Comparison of ENCODE assay signal across 10 mouse cellular contexts in the genomic region with DNA sequence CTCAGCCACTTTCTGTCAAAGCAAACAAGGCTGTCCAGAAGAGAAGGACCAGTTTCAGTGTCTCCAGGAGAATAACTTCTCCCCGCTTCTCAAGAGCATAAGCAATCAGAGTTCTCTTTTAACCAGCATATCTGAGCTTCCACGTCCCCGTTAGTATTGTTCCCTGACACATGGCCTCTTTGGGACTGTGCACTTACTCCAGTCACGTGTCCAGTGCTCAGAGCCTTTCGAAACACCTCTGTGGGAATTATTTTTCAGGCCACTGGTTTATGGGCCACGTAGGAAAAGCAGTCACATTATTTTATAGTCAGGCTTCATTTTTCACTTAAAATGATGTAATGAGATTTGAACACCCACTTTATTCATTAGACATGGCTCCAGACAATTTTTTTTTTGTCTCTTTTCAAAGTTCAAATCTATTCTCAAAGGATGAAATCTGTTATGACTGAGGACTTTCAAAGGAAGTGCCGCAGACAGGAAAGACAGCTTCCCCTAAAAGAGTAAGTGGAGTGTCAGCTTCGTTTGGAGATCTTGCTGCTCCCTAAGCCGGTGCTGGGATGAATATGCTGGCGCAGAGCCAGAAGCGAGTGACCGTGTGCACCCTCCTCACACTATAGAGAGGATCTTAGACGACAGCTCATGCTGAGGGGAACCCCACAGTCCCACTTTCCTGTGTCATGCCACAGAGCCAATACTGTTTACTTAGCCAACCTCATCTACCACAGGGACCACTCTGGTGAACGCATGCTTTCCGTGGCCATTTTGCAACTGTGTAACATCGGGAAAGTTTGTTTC. TPM values are rescaled to one million over a fixed set of nuclear protein-coding genes. Genes with fewer than 3 reads are reported as not detected.
DNase-seq lines count a peak whose midpoint lies in the region; ATAC-seq lines count a peak whose summit lies in the region.
"Had no signal": no experiment of that assay in that cellular context is flagged by ENCODE, and none has a peak within 500 bp of the region (broad histone marks: within the 10 kb centered on the region; RNA-seq: fewer than 3 reads in every experiment).

No protein-coding gene starts in this region.

- no peak overlapping the region for H3K4me2 ChIP-seq in embryonic facial prominence, embryonic 13.5 days
- H3K4me2 ChIP-seq in hindbrain, embryonic 15.5 days: no peak overlapping the region
- H3K4me2 ChIP-seq in hindbrain, embryonic 11.5 days (replicated peaks; ENCODE audit: low read depth, low read length): no peak overlapping the region
- H3K4me2 ChIP-seq in neural tube, embryonic 11.5 days (ENCODE audit: low read depth): no peak overlapping the region
- H3K4me2 ChIP-seq in neural tube, embryonic 15.5 days: no peak overlapping the region

- 0 out of 2 replicates have a peak overlapping the region, but pooled peaks have one; percentile 48 for H3K27ac ChIP-seq in embryonic facial prominence, embryonic 13.5 days
- H3K27ac ChIP-seq in embryonic facial prominence, embryonic 10.5 days (replicated peaks): no peak overlapping the region
- H3K27ac ChIP-seq in hindbrain, embryonic 15.5 days (replicated peaks): no peak overlapping the region
- H3K27ac ChIP-seq in hindbrain, embryonic 11.5 days (ENCODE audit: low read depth, low read length): no peak overlapping the region
- no peak overlapping the region for H3K27ac ChIP-seq in neural tube, embryonic 11.5 days (ENCODE audit: low read depth, low read length)
- no peak overlapping the region for H3K27ac ChIP-seq in neural tube, embryonic 15.5 days (replicated peaks)

- WGBS in embryonic facial prominence, embryonic 13.5 days: 62% methylated on average over 16 of the region's 16 CpGs
- 81% methylated on average over 16 of the region's 16 CpGs for WGBS in embryonic facial prominence, embryonic 10.5 days
- WGBS in hindbrain, embryonic 15.5 days: 56% methylated on average over 16 of the region's 16 CpGs
- WGBS in hindbrain, embryonic 11.5 days: 74% methylated on average over 16 of the region's 16 CpGs
- 75% methylated on average over 16 of the region's 16 CpGs for WGBS in neural tube, embryonic 11.5 days
- 63% methylated on average over 16 of the region's 16 CpGs for WGBS in neural tube, embryonic 15.5 days

- no peaks in the 10 kb centered on the region for H3K27me3 ChIP-seq in embryonic facial prominence, embryonic 13.5 days
- no peaks in the 10 kb centered on the region for H3K27me3 ChIP-seq in embryonic facial prominence, embryonic 10.5 days (replicated peaks; ENCODE audit: low read depth, poor library complexity, severe bottlenecking)
- no peaks in the 10 kb centered on the region for H3K27me3 ChIP-seq in hindbrain, embryonic 15.5 days
- no peaks in the 10 kb centered on the region for H3K27me3 ChIP-seq in hindbrain, embryonic 11.5 days (ENCODE audit: control insufficient read depth, insufficient read depth, low read length)
- H3K27me3 ChIP-seq in neural tube, embryonic 11.5 days (ENCODE audit: control insufficient read depth, insufficient read depth, low read length): no peaks in the 10 kb centered on the region
- H3K27me3 ChIP-seq in neural tube, embryonic 15.5 days (replicated peaks): no peaks in the 10 kb centered on the region

- ATAC-seq in embryonic facial prominence, embryonic 13.5 days (ENCODE audit: insufficient number of reproducible peaks, insufficient read depth, low FRiP score, low TSS enrichment, low read depth): no peak
- ATAC-seq in hindbrain, embryonic 15.5 days (ENCODE audit: low FRiP score, low read depth): peak; percentile 63; the same call in 1 of the 2 replicates
- no peak for ATAC-seq in hindbrain, embryonic 11.5 days (ENCODE audit: low FRiP score)
- no peak for ATAC-seq in neural tube, embryonic 11.5 days (ENCODE audit: insufficient read depth, low FRiP score, low TSS enrichment)
- no peak for ATAC-seq in neural tube, embryonic 15.5 days (ENCODE audit: low FRiP score)

- no peak overlapping the region for H3K9ac ChIP-seq in embryonic facial prominence, embryonic 13.5 days
- H3K9ac ChIP-seq in hindbrain, embryonic 15.5 days: no peak overlapping the region
- no peak overlapping the region for H3K9ac ChIP-seq in hindbrain, embryonic 11.5 days (ENCODE audit: low read depth, low read length)
- no peak overlapping the region for H3K9ac ChIP-seq in neural tube, embryonic 11.5 days (ENCODE audit: low read length)
- no peak overlapping the region for H3K9ac ChIP-seq in neural tube, embryonic 15.5 days (replicated peaks)

- H3K9me3 ChIP-seq in embryonic facial prominence, embryonic 13.5 days: no peaks in the 10 kb centered on the region
- no peaks in the 10 kb centered on the region for H3K9me3 ChIP-seq in embryonic facial prominence, embryonic 10.5 days
- no peaks in the 10 kb centered on the region for H3K9me3 ChIP-seq in hindbrain, embryonic 15.5 days
- H3K9me3 ChIP-seq in hindbrain, embryonic 11.5 days (ENCODE audit: control insufficient read depth, low read length): no peaks in the 10 kb centered on the region
- H3K9me3 ChIP-seq in neural tube, embryonic 11.5 days (ENCODE audit: control insufficient read depth, low read length): no peaks in the 10 kb centered on the region
- H3K9me3 ChIP-seq in neural tube, embryonic 15.5 days (replicated peaks): no peaks in the 10 kb centered on the region

- peaks cover 4% of the 10 kb centered on the region; the same call in 1 of the 2 replicates for H3K4me1 ChIP-seq in embryonic facial prominence, embryonic 13.5 days
- H3K4me1 ChIP-seq in embryonic facial prominence, embryonic 10.5 days: 0 out of 2 replicates have a peak, but pooled peaks cover 6% of the 10 kb centered on the region
- no peaks in the 10 kb centered on the region for H3K4me1 ChIP-seq in hindbrain, embryonic 15.5 days (replicated peaks)
- H3K4me1 ChIP-seq in hindbrain, embryonic 11.5 days (replicated peaks; ENCODE audit: control insufficient read depth, insufficient read depth, low read length): no peaks in the 10 kb centered on the region
- H3K4me1 ChIP-seq in neural tube, embryonic 11.5 days (ENCODE audit: control insufficient read depth, insufficient read depth, low read length): no peaks in the 10 kb centered on the region
- H3K4me1 ChIP-seq in neural tube, embryonic 15.5 days: peaks cover 6% of the 10 kb centered on the region; the same call in 1 of the 2 replicates

- no peak for DNase-seq in embryonic facial prominence, embryonic 10.5 days (ENCODE audit: low spot score)
- no peak for DNase-seq in hindbrain, embryonic 11.5 days (ENCODE audit: low spot score)
- DNase-seq in neural tube, embryonic 11.5 days (ENCODE audit: low spot score): peak; percentile 30
- DNase-seq in retina, postnatal 1 day: peak; percentile 76
- no peak for DNase-seq in urinary bladder, adult 2 months (ENCODE audit: low spot score)
- DNase-seq: B cell, adult 2 months; cerebellum, adult 2 months had no signal

- no peaks in the 10 kb centered on the region for H3K36me3 ChIP-seq in embryonic facial prominence, embryonic 13.5 days
- H3K36me3 ChIP-seq in embryonic facial prominence, embryonic 10.5 days (replicated peaks): 0 out of 2 replicates have a peak, but pooled peaks cover 4% of the 10 kb centered on the region
- no peaks in the 10 kb centered on the region for H3K36me3 ChIP-seq in hindbrain, embryonic 15.5 days
- no peaks in the 10 kb centered on the region for H3K36me3 ChIP-seq in hindbrain, embryonic 11.5 days (ENCODE audit: control insufficient read depth, insufficient read depth, low read length)
- H3K36me3 ChIP-seq in neural tube, embryonic 11.5 days (ENCODE audit: control insufficient read depth, insufficient read depth, low read length): no peaks in the 10 kb centered on the region
- H3K36me3 ChIP-seq in neural tube, embryonic 15.5 days: no peaks in the 10 kb centered on the region

- no peak overlapping the region for H3K4me3 ChIP-seq in embryonic facial prominence, embryonic 13.5 days
- no peak overlapping the region for H3K4me3 ChIP-seq in embryonic facial prominence, embryonic 10.5 days
- no peak overlapping the region for H3K4me3 ChIP-seq in hindbrain, embryonic 15.5 days
- no peak overlapping the region for H3K4me3 ChIP-seq in hindbrain, embryonic 11.5 days (ENCODE audit: low read depth, low read length)
- no peak overlapping the region for H3K4me3 ChIP-seq in neural tube, embryonic 11.5 days (ENCODE audit: low read depth, low read length)
- no peak overlapping the region for H3K4me3 ChIP-seq in neural tube, embryonic 15.5 days (replicated peaks)

RNA-seq across cellular contexts. Expression of a gene that starts 10.3 kb away (rescaled TPM):
- polyA plus RNA-seq in embryonic facial prominence, embryonic 13.5 days (2015; fragmentation: Nextera tagmentation; extraction: Ambion mirVana): 36.1 and 42.5 TPM in 2 replicates
- polyA plus RNA-seq in embryonic facial prominence, embryonic 10.5 days (2016; fragmentation: Nextera tagmentation; extraction: Ambion mirVana): 52.7 and 55.7 TPM in 2 replicates
- 14.5 and 19.0 TPM in 2 replicates for polyA plus RNA-seq in hindbrain, embryonic 15.5 days (2015; fragmentation: Nextera tagmentation; extraction: Ambion mirVana)
- polyA plus RNA-seq in hindbrain, embryonic 11.5 days (2014; fragmentation: Nextera tagmentation; extraction: Ambion mirVana): 45.8 and 48.1 TPM in 2 replicates
- 44.7 and 49.4 TPM in 2 replicates for polyA plus RNA-seq in neural tube, embryonic 11.5 days (2014; fragmentation: Nextera tagmentation; extraction: Ambion mirVana)
- polyA plus RNA-seq in neural tube, embryonic 15.5 days (2015; fragmentation: Nextera tagmentation; extraction: Ambion mirVana): 13.1 and 17.3 TPM in 2 replicates
- polyA plus RNA-seq in urinary bladder, adult 2 months (2012; rRNA removed): 6.2 and 7.3 TPM in 2 replicates

RNA-seq across cellular contexts. Expression of a gene that starts 10.7 kb away (rescaled TPM):
- 40.8 and 46.1 TPM in 2 replicates for polyA plus RNA-seq in embryonic facial prominence, embryonic 13.5 days (2015; fragmentation: Nextera tagmentation; extraction: Ambion mirVana)
- 62.9 and 77.5 TPM in 2 replicates for polyA plus RNA-seq in embryonic facial prominence, embryonic 10.5 days (2016; fragmentation: Nextera tagmentation; extraction: Ambion mirVana)
- 88.0 and 88.1 TPM in 2 replicates for polyA plus RNA-seq in hindbrain, embryonic 15.5 days (2015; fragmentation: Nextera tagmentation; extraction: Ambion mirVana)
- 47.5 and 48.9 TPM in 2 replicates for polyA plus RNA-seq in hindbrain, embryonic 11.5 days (2014; fragmentation: Nextera tagmentation; extraction: Ambion mirVana)
- 52.1 and 54.7 TPM in 2 replicates for polyA plus RNA-seq in neural tube, embryonic 11.5 days (2014; fragmentation: Nextera tagmentation; extraction: Ambion mirVana)
- polyA plus RNA-seq in neural tube, embryonic 15.5 days (2015; fragmentation: Nextera tagmentation; extraction: Ambion mirVana): 91.9 and 96.9 TPM in 2 replicates
- 53.3 and 54.5 TPM in 2 replicates for polyA plus RNA-seq in urinary bladder, adult 2 months (2012; rRNA removed)

Comparison
In these comparisons a context has a peak if more than half of its experiments do, and no peak if none do; other contexts are left out.
1. DNase-seq: peak in neural tube, embryonic 11.5 days (single experiment) and retina, postnatal 1 day (single experiment); none in embryonic facial prominence, embryonic 10.5 days (single experiment), hindbrain, embryonic 11.5 days (single experiment) and urinary bladder, adult 2 months (single experiment).